Mouse (Mus musculus): ENCODE measurements around the gene Bbs5. TPM values are rescaled to one million over a fixed set of nuclear protein-coding genes. Genes with fewer than 3 reads are reported as not detected.
"Not testable (repeated sequence)": the region's sequence is repeated elsewhere in the genome, so short reads cannot be mapped to it uniquely, and the experiment has no call there.

Gene Bbs5
- polyA plus RNA-seq, 1 experiment from 2014 or later = 9.1 TPM

DNA sequence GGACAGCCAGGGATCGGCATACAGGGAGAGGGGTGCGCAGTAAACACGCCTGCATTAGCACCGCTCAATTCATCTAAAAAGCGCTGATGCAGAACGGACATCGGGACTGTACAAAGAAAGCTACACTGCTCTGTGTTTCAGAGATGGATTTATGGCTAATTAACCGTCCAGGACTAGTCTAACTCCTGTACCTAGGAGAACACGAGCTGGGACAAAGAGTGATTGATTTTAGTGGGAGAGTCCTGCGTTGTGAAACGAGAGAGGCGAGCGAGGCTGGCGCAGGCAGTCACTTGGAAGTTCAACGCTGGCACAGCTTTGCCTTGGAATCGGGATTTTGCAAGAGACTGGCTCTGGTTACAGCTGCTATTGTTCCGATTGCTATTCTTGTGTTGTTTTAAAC lies 17.8 kb upstream of the Bbs5 start:
- H3K9me3 ChIP-seq (ENCODE audit: control insufficient read depth, low read length) = 0 out of 2 replicates have a peak, but pooled peaks cover 3% of the 10 kb centered on the region
- ATAC-seq (replicated peaks; ENCODE audit: low FRiP score, low TSS enrichment, low read depth) (no peak), DNase-seq (ENCODE audit: low spot score) (no peak)
- no peaks in the 10 kb centered on the region for H3K36me3 ChIP-seq (ENCODE audit: control insufficient read depth, insufficient read depth, low read length)
- WGBS = 65% methylated on average over 17 of the region's 17 CpGs
- no peak overlapping the region for H3K4me2 ChIP-seq (ENCODE audit: low read length)
- H3K9ac ChIP-seq (ENCODE audit: low read length) = no peak overlapping the region
- H3K27me3 ChIP-seq (replicated peaks; ENCODE audit: control insufficient read depth, insufficient read depth, low read length) = no peaks in the 10 kb centered on the region
- 0 out of 2 replicates have a peak, but pooled peaks cover 8% of the 10 kb centered on the region for H3K4me1 ChIP-seq (replicated peaks; ENCODE audit: control insufficient read depth, insufficient read depth, low read length)
- no peak overlapping the region for H3K4me3 ChIP-seq (ENCODE audit: low read depth, low read length)
- no peak overlapping the region for H3K27ac ChIP-seq (ENCODE audit: low read depth)

DNA sequence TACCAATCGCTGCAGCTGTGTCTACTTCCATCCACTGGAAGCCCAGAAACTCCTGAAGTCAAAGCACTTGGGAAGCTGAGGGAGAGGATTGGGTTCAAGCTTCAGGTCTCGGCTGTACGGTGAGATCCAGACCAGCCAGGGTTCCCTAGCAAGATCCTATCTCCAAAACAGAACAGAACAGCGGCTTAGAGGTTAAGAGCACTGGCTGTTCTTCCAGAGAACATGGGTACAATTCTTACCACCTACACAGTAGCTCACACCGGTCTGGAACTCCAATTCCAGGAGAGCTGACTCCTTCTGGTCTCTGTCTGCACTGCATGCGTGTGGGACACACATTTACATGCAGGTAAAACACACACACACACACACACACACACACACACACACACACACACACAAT lies 17.1 kb upstream of the Bbs5 start:
- Histone ChIP-seq H3K9me3 (ENCODE audit: control insufficient read depth, low read length) (0 out of 2 replicates have a peak, but pooled peaks cover 3% of the 10 kb centered on the region), H3K27ac (ENCODE audit: low read depth) (no peak overlapping the region)
- WGBS = 87% methylated on average over 6 of the region's 6 CpGs

DNA sequence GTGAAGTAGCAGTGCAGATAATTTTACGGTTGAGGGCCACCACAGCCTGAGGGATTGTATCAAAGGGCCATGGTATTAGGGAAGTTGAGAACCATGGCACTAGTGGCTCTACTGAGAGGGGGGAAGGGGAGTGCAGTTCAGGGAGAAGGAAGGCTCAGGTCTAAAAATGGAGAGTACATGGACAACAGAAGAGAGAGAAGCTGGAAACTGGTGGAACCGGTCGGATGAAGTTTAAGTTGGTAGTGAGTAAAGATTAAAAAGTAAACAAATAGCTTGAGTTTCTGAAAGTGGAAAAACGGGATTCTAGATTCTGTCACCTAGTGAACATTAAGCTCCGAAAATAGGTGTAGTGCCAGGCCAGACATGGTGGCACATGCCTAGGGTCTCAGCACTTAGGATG lies 16.2 kb upstream of the Bbs5 start:
- Histone ChIP-seq H3K9ac (ENCODE audit: low read length) (no peak overlapping the region), H3K27ac (ENCODE audit: low read depth) (no peak overlapping the region), H3K4me3 (ENCODE audit: low read depth, low read length) (no peak overlapping the region), H3K9me3 (ENCODE audit: control insufficient read depth, low read length) (0 out of 2 replicates have a peak, but pooled peaks cover 3% of the 10 kb centered on the region), H3K27me3 (replicated peaks; ENCODE audit: control insufficient read depth, insufficient read depth, low read length) (no peaks in the 10 kb centered on the region), H3K36me3 (ENCODE audit: control insufficient read depth, insufficient read depth, low read length) (no peaks in the 10 kb centered on the region), H3K4me2 (ENCODE audit: low read length) (no peak overlapping the region), H3K4me1 (replicated peaks; ENCODE audit: control insufficient read depth, insufficient read depth, low read length) (0 out of 2 replicates have a peak, but pooled peaks cover 8% of the 10 kb centered on the region)
- 78% methylated on average over 5 of the region's 5 CpGs for WGBS
- DNase-seq (ENCODE audit: low spot score) (no peak), ATAC-seq (replicated peaks; ENCODE audit: low FRiP score, low TSS enrichment, low read depth) (no peak)

More for the DNA sequence above, 17.1 kb upstream of the Bbs5 start:
- DNase-seq (ENCODE audit: low spot score) (no peak), ATAC-seq (replicated peaks; ENCODE audit: low FRiP score, low TSS enrichment, low read depth) (no peak)
- no peaks in the 10 kb centered on the region for H3K36me3 ChIP-seq (ENCODE audit: control insufficient read depth, insufficient read depth, low read length)
- no peak overlapping the region for H3K4me2 ChIP-seq (ENCODE audit: low read length)
- H3K9ac ChIP-seq (ENCODE audit: low read length) = no peak overlapping the region
- 0 out of 2 replicates have a peak, but pooled peaks cover 8% of the 10 kb centered on the region for H3K4me1 ChIP-seq (replicated peaks; ENCODE audit: control insufficient read depth, insufficient read depth, low read length)
- H3K4me3 ChIP-seq (ENCODE audit: low read depth, low read length) = no peak overlapping the region
- no peaks in the 10 kb centered on the region for H3K27me3 ChIP-seq (replicated peaks; ENCODE audit: control insufficient read depth, insufficient read depth, low read length)

DNA sequence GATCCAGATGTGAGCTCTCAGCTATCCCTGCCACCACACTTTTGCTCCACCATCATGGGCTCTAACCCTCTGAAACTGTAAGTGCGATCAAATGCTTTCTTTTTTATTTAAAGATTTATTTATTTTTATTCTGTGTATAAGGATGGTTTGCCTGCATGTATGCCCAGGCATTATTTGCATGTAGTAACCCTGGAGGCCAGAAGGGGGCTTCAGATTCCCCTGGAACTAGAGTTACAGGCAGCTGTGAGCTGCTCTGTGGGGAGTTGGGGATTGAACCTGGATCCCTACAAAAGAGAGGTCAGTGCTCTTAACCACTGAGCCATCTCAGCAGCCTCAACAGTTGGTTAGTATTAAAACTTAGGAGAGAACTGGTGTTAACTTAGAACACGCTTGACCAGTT lies 15.5 kb upstream of the Bbs5 start:
- ATAC-seq (replicated peaks; ENCODE audit: low FRiP score, low TSS enrichment, low read depth) (no peak), DNase-seq (ENCODE audit: low spot score) (no peak)
- H3K9me3 ChIP-seq (ENCODE audit: control insufficient read depth, low read length) = 0 out of 2 replicates have a peak, but pooled peaks cover 3% of the 10 kb centered on the region
- WGBS = 90% methylated on average over 2 of the region's 2 CpGs
- H3K27me3 ChIP-seq (replicated peaks; ENCODE audit: control insufficient read depth, insufficient read depth, low read length) = no peaks in the 10 kb centered on the region
- no peak overlapping the region for H3K4me2 ChIP-seq (ENCODE audit: low read length)
- H3K4me3 ChIP-seq (ENCODE audit: low read depth, low read length) = no peak overlapping the region
- H3K9ac ChIP-seq (ENCODE audit: low read length) = no peak overlapping the region
- H3K27ac ChIP-seq (ENCODE audit: low read depth) = no peak overlapping the region
- H3K36me3 ChIP-seq (ENCODE audit: control insufficient read depth, insufficient read depth, low read length) = no peaks in the 10 kb centered on the region
- H3K4me1 ChIP-seq (replicated peaks; ENCODE audit: control insufficient read depth, insufficient read depth, low read length) = 0 out of 2 replicates have a peak, but pooled peaks cover 8% of the 10 kb centered on the region

DNA sequence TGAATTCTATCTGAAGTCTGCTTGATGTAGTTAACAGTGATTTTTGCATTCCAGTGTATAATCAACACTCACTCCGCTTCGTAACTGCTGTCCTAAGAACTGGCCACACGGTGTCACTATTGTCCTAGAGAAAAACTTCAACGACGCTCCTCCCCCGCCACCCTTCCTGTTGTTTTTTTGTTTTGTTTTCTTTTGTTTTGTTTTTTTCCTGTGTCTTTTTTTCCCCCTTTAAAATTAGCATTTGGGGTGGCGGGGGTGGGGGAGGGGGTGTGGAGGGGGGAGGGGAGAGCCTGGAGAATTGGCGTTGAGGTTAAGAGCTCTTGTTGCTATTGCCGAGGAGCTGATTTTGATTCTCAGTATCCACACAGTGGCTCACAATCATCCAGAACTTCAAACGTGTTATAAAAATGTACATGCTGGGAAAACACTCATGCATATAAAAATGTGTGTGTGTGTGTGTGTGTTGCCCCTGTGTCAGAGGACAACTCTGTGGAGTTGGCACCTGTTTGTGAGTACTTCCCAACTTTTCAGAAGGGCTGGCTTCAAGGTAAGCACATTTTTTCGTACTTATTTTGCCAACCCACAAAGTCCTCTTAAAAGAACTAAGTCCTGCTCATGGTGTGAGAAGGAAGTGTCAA lies 11.8 kb upstream of the Bbs5 start:
- H3K4me1 ChIP-seq (replicated peaks; ENCODE audit: control insufficient read depth, insufficient read depth, low read length) = 0 out of 2 replicates have a peak, but pooled peaks cover 8% of the 10 kb centered on the region
- 0 out of 2 replicates have a peak overlapping the region, but pooled peaks have one; percentile 10 for H3K9ac ChIP-seq (ENCODE audit: low read length)
- DNase-seq (ENCODE audit: low spot score) = peak; percentile 70
- H3K4me3 ChIP-seq (ENCODE audit: low read depth, low read length) = peak overlapping the region; percentile 28
- H3K27me3 ChIP-seq (replicated peaks; ENCODE audit: control insufficient read depth, insufficient read depth, low read length) = no peaks in the 10 kb centered on the region
- H3K9me3 ChIP-seq (ENCODE audit: control insufficient read depth, low read length) = no peaks in the 10 kb centered on the region
- peak overlapping the region; percentile 37 for H3K4me2 ChIP-seq (ENCODE audit: low read length)
- ATAC-seq (replicated peaks; ENCODE audit: low FRiP score, low TSS enrichment, low read depth) = 0 out of 2 replicates have a peak, but pooled peaks have one; percentile 38
- no peak overlapping the region for H3K27ac ChIP-seq (ENCODE audit: low read depth)
- WGBS = 13% methylated on average over 11 of the region's 11 CpGs
- H3K36me3 ChIP-seq (ENCODE audit: control insufficient read depth, insufficient read depth, low read length) = no peaks in the 10 kb centered on the region

DNA sequence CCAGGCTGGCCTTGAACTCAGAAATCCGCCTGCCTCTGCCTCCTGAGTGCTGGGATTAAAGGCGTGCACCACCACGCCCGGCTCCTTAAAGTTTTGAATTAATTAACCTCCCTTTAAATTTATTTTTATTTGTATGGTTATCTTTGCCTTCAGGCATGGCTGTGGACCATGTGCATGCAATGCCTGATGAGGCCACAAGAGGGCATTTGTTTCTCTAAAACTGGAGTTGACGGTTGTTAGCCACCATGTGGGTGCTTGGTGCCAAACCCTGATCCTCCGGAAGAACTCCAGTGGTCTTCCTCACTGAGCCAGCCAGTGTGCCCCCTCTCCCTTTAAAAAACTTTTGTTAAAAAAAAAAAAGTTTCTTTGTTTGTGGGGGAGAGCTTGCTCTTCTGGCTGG lies 11.2 kb upstream of the Bbs5 start:
- Histone ChIP-seq H3K27ac (ENCODE audit: low read depth) (no peak overlapping the region), H3K9ac (ENCODE audit: low read length) (no peak overlapping the region), H3K4me1 (replicated peaks; ENCODE audit: control insufficient read depth, insufficient read depth, low read length) (0 out of 2 replicates have a peak, but pooled peaks cover 8% of the 10 kb centered on the region), H3K4me3 (ENCODE audit: low read depth, low read length) (no peak overlapping the region), H3K4me2 (ENCODE audit: low read length) (no peak overlapping the region), H3K9me3 (ENCODE audit: control insufficient read depth, low read length) (no peaks in the 10 kb centered on the region), H3K27me3 (replicated peaks; ENCODE audit: control insufficient read depth, insufficient read depth, low read length) (no peaks in the 10 kb centered on the region), H3K36me3 (ENCODE audit: control insufficient read depth, insufficient read depth, low read length) (no peaks in the 10 kb centered on the region)
- ATAC-seq (replicated peaks; ENCODE audit: low FRiP score, low TSS enrichment, low read depth) (no peak), DNase-seq (ENCODE audit: low spot score) (peak; percentile 59)
- WGBS = 77% methylated on average over 6 of the region's 6 CpGs

DNA sequence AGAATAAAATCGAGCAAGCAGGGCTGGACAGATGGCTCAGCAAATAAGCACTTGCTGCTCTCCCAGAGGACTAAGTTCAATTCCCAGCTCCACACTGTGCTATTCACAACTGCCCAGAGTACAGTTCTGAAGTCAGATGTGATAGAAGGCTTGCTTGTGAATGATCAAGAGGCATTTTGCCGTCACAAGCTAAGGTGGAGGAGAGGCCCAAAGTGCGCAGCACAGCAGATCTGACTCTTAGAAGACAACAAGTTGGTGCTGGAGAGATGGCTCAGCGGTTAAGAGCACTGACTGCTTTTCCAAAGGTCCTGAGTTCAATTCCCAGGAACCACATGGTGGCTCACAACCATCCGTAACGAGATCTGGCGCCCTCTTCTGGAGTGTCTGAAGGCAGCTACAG lies 9.0 kb upstream of the Bbs5 start:
- H3K9ac ChIP-seq (ENCODE audit: low read length); H3K27me3 ChIP-seq (replicated peaks; ENCODE audit: control insufficient read depth, insufficient read depth, low read length); H3K4me1 ChIP-seq (replicated peaks; ENCODE audit: control insufficient read depth, insufficient read depth, low read length); H3K27ac ChIP-seq (ENCODE audit: low read depth); H3K36me3 ChIP-seq (ENCODE audit: control insufficient read depth, insufficient read depth, low read length); DNase-seq (ENCODE audit: low spot score); H3K9me3 ChIP-seq (ENCODE audit: control insufficient read depth, low read length); ATAC-seq (replicated peaks; ENCODE audit: low FRiP score, low TSS enrichment, low read depth); H3K4me2 ChIP-seq (ENCODE audit: low read length); H3K4me3 ChIP-seq (ENCODE audit: low read depth, low read length): not testable (repeated sequence)
- 76% methylated on average over 7 of the region's 7 CpGs for WGBS

DNA sequence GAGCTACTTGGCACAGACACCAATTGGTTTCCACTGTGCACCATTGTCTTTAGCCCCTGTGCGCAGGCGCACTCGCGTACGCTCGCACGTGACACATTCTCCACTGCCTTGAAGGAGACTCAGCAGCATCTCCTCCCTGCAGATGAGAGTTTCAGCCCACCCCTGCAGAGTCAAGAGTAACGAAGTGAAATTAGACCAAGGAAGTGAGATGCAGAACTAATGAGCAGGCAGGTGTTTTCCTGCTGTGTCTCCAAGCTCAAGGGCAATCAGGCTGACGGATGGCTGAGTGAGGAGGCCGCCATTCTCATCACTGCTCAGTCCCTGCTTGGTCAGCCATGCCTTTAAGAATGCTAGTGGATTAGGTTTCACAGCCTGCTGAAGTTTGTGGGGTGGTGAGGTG lies 6.9 kb upstream of the Bbs5 start:
- Histone ChIP-seq H3K9ac (ENCODE audit: low read length) (no peak overlapping the region), H3K36me3 (ENCODE audit: control insufficient read depth, insufficient read depth, low read length) (no peaks in the 10 kb centered on the region), H3K9me3 (ENCODE audit: control insufficient read depth, low read length) (no peaks in the 10 kb centered on the region), H3K27ac (ENCODE audit: low read depth) (no peak overlapping the region), H3K4me2 (ENCODE audit: low read length) (no peak overlapping the region), H3K27me3 (replicated peaks; ENCODE audit: control insufficient read depth, insufficient read depth, low read length) (no peaks in the 10 kb centered on the region), H3K4me1 (replicated peaks; ENCODE audit: control insufficient read depth, insufficient read depth, low read length) (no peaks in the 10 kb centered on the region), H3K4me3 (ENCODE audit: low read depth, low read length) (no peak overlapping the region)
- WGBS = 64% methylated on average over 10 of the region's 10 CpGs
- DNase-seq (ENCODE audit: low spot score) (no peak), ATAC-seq (replicated peaks; ENCODE audit: low FRiP score, low TSS enrichment, low read depth) (no peak)

All from intestine, embryonic 14.5 days (tissue).